In the genomic region with DNA sequence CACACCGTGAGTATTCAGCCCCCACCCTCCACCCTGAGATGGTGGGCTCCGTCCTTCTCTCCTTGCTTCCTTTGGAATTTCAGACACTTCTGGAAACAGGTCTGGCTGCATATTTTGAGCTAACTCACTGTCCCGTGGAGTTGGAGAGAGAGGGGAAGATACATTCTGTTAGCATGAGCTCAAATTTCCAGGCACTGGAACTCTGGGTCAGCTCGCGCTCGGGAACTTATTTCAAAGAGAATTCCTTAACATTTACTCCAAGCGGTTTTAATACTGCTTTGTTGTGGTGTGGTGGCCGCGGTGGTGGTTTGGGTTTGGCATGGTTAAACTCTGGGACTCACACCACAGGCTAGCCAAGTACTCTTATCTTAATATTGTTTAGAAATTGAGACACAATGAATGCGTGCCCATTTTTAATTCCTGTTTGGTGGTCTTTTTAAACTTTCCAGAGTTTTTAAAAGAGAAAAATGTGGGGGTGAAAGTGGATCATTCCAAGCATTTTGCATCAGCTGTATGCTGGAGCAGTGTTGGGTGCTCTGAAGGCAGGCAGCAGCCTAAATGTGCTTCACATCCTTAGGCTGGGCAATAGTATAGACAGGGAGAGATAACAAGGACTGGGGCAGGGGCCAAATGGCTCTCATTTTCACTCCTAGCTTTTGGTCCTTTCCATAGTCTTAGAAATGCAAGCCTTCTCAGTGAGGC, we compare ENCODE assay signal across 8 mouse cellular contexts.
DNase-seq lines count a peak whose midpoint lies in the region; ATAC-seq and TF ChIP-seq lines count a peak whose summit lies in the region.

No protein-coding gene starts in this region.

- no peaks in the 10 kb centered on the region for H3K4me1 ChIP-seq in erythroblast, embryonic 14.5 days (ENCODE audit: control insufficient read depth)
- no peaks in the 10 kb centered on the region for H3K4me1 ChIP-seq in cortical plate, adult 2 months (ENCODE audit: control insufficient read depth, insufficient read depth, low read length)
- H3K4me1 ChIP-seq in hindbrain, embryonic 13.5 days (replicated peaks), result peaks cover 18% of the 10 kb centered on the region

- H3K9me3 ChIP-seq in erythroblast, embryonic 14.5 days (ENCODE audit: control insufficient read depth, low read length), result no peaks in the 10 kb centered on the region
- no peaks in the 10 kb centered on the region for H3K9me3 ChIP-seq in hindbrain, embryonic 13.5 days

- no peak overlapping the region for H3K27ac ChIP-seq in cortical plate, adult 2 months (ENCODE audit: insufficient read depth, low read length)
- peak overlapping the region; percentile 44; the same call in 1 of the 2 replicates for H3K27ac ChIP-seq in hindbrain, embryonic 13.5 days

- no peak for ATAC-seq in erythroblast, adult 5-6 weeks (replicated peaks; ENCODE audit: low FRiP score, poor library complexity, severe bottlenecking)
- ATAC-seq in hindbrain, embryonic 13.5 days (ENCODE audit: low FRiP score), result peak; percentile 43; the same call in 1 of the 2 replicates

- H3K36me3 ChIP-seq in erythroblast, embryonic 14.5 days (ENCODE audit: control insufficient read depth), result peaks cover 7% of the 10 kb centered on the region; the same call in 1 of the 2 replicates
- peaks cover 21% of the 10 kb centered on the region for H3K36me3 ChIP-seq in hindbrain, embryonic 13.5 days

- peak overlapping the region; percentile 67 for H3K9ac ChIP-seq in hindbrain, embryonic 13.5 days

- H3K27me3 ChIP-seq in erythroblast, embryonic 14.5 days (ENCODE audit: control insufficient read depth), result peaks cover 21% of the 10 kb centered on the region
- H3K27me3 ChIP-seq in hindbrain, embryonic 13.5 days, result peaks cover 24% of the 10 kb centered on the region

- TF ChIP-seq POLR2A in cortical plate, adult 2 months (IDR thresholded peaks at IDR 0.05; ENCODE audit: extremely low read depth, insufficient read depth, low read length), result no peak

- peak overlapping the region; percentile 12 for H3K4me3 ChIP-seq in erythroblast, embryonic 14.5 days (replicated peaks)
- H3K4me3 ChIP-seq in cortical plate, adult 2 months (ENCODE audit: insufficient read depth, low read length), result peak overlapping the region; percentile 32; the same call in 1 of the 2 replicates
- peak overlapping the region; percentile 42 for H3K4me3 ChIP-seq in hindbrain, embryonic 13.5 days

- WGBS in hindbrain, embryonic 13.5 days, result 31% methylated on average over 10 of the region's 10 CpGs

- peak; percentile 56 for DNase-seq in lung, postnatal 10 days
- DNase-seq in retina, postnatal 1 day, result no peak
- no peak for DNase-seq in spleen, postnatal 36 days (ENCODE audit: low spot score in 2 of 2)
- no peak for DNase-seq in right cerebral cortex, postnatal 14 days

- H3K4me2 ChIP-seq in hindbrain, embryonic 13.5 days, result peak overlapping the region; percentile 86

- TF ChIP-seq CTCF in cortical plate, adult 2 months (IDR thresholded peaks at IDR 0.05; ENCODE audit: extremely low read depth, insufficient read depth, low read length), result no peak
